Mouse (Mus musculus) liver, embryonic 15.5 days (tissue): ENCODE measurements around the gene Poll. TPM values are rescaled to one million over a fixed set of nuclear protein-coding genes. Genes with fewer than 3 reads are reported as not detected.

Experiments
- ATAC-seq: fragments of 200-750 bp; cut with Nextera tagmentation; 2 replicates; pipeline ENCODE4 v1.8.0; 2017; ENCODE audit warnings: moderate number of reproducible peaks, mild to moderate bottlenecking, moderate library complexity; ENCODE audit not compliant: insufficient read depth
- H3K27ac ChIP-seq: fragments of 300-500 bp; sonication (generic); replicated peaks from 2 replicates; pipeline ENCODE4 v1.5.1; 2015; ENCODE audit warnings: mild to moderate bottlenecking, inconsistent platforms
- H3K27me3 ChIP-seq: fragments of 300-500 bp; sonication (generic); 2 replicates; pipeline ENCODE4 v1.6.1; 2015; ENCODE audit warnings: mild to moderate bottlenecking, inconsistent platforms
- H3K36me3 ChIP-seq: fragments of 300-500 bp; sonication (generic); replicated peaks from 2 replicates; pipeline ENCODE4 v1.6.1; 2015; ENCODE audit warnings: moderate library complexity, mild to moderate bottlenecking, inconsistent platforms
- H3K4me1 ChIP-seq: fragments of 300-500 bp; sonication (generic); replicated peaks from 2 replicates; pipeline ENCODE4 v1.6.1; 2015; ENCODE audit warnings: inconsistent platforms
- H3K4me2 ChIP-seq: fragments of 300-500 bp; sonication (generic); 2 replicates; pipeline ENCODE4 v1.6.1; 2015; ENCODE audit warnings: moderate library complexity, mild to moderate bottlenecking, inconsistent platforms
- H3K4me3 ChIP-seq: fragments of 300-500 bp; sonication (generic); replicated peaks from 2 replicates; pipeline ENCODE4 v1.5.1; 2015; ENCODE audit warnings: mild to moderate bottlenecking, inconsistent platforms
- H3K9ac ChIP-seq: fragments of 300-500 bp; sonication (generic); 2 replicates; pipeline ENCODE4 v1.6.1; 2015; ENCODE audit warnings: moderate library complexity, mild to moderate bottlenecking, inconsistent platforms
- H3K9me3 ChIP-seq: fragments of 300-500 bp; sonication (generic); replicated peaks from 2 replicates; pipeline ENCODE4 v1.6.1; 2016; ENCODE audit warnings: inconsistent platforms
- WGBS: fragments of 180-500 bp; shearing (Covaris S2); methylation state at CpG from one replicate; pipeline ENCODE4 v1.1.7; 2015; ENCODE audit warnings: mixed read lengths; ENCODE audit not compliant: insufficient replicate concordance; 5-methylcytosine and 5-hydroxymethylcytosine counted together
- polyA plus RNA-seq: library from polyadenylated mRNA; unstranded; fragments of >200 nt; fragmentation: Nextera tagmentation; extraction: Ambion mirVana; gene quantifications from 2 replicates; pipeline ENCODE4 v1.2.1, GENCODE M21; 2015

Gene Poll
- polyA plus RNA-seq, 1 experiment from 2014 or later: 5.0 TPM

DNA sequence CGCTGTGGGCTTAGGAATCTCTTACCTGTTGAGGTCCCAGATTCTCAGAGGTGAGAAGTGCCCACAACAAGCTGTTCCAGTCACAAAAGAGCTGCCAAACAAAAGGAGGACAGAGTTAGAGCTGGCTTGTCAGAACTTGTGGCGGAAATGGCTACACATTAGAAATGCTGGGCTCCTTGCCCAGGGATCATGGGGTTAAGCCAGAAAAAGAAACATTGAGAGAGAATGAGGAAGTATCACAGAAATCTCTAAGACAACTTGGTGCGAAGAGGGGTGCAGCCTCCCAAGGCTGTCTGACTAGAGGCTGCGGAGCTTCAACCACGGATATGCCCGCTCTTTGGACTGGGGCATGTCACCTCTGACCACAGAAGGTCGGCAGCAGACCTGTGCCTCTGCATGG, 31.4 kb upstream of the Poll start:
- H3K27me3 ChIP-seq: no peaks in the 10 kb centered on the region
- H3K4me3 ChIP-seq: no peak overlapping the region
- H3K9me3 ChIP-seq: no peaks in the 10 kb centered on the region
- H3K4me2 ChIP-seq: no peak overlapping the region
- WGBS: 52% methylated on average over 7 of the region's 7 CpGs
- no peak overlapping the region for H3K9ac ChIP-seq
- peaks cover 10% of the 10 kb centered on the region; the same call in 1 of the 2 replicates for H3K4me1 ChIP-seq
- no peak overlapping the region for H3K27ac ChIP-seq
- ATAC-seq: no peak
- no peaks in the 10 kb centered on the region for H3K36me3 ChIP-seq

DNA sequence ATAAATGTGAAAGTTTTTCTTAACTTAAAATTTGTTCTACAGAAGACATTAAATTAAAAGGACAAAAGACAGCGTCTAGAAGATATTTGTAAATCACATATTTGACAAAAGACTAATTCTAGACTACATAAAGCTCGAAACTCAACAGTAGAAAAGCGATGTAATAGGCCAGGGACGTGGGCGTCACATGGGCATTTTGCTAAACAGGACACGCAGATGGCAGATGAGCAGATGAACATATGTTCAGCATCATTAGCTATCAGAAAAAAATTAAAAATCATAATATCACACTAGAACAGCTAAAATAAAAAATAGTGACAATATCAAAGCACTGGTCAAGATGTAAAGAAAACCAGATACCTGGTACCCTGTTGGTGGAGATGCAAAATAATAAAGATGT, 29.4 kb upstream of the Poll start:
- no peaks in the 10 kb centered on the region for H3K9me3 ChIP-seq
- 83% methylated on average over 6 of the region's 6 CpGs for WGBS
- no peak overlapping the region for H3K4me3 ChIP-seq
- no peak overlapping the region for H3K27ac ChIP-seq
- no peak overlapping the region for H3K4me2 ChIP-seq
- H3K9ac ChIP-seq: no peak overlapping the region
- no peaks in the 10 kb centered on the region for H3K36me3 ChIP-seq
- ATAC-seq: no peak
- no peaks in the 10 kb centered on the region for H3K27me3 ChIP-seq
- H3K4me1 ChIP-seq: peaks cover 10% of the 10 kb centered on the region; the same call in 1 of the 2 replicates

DNA sequence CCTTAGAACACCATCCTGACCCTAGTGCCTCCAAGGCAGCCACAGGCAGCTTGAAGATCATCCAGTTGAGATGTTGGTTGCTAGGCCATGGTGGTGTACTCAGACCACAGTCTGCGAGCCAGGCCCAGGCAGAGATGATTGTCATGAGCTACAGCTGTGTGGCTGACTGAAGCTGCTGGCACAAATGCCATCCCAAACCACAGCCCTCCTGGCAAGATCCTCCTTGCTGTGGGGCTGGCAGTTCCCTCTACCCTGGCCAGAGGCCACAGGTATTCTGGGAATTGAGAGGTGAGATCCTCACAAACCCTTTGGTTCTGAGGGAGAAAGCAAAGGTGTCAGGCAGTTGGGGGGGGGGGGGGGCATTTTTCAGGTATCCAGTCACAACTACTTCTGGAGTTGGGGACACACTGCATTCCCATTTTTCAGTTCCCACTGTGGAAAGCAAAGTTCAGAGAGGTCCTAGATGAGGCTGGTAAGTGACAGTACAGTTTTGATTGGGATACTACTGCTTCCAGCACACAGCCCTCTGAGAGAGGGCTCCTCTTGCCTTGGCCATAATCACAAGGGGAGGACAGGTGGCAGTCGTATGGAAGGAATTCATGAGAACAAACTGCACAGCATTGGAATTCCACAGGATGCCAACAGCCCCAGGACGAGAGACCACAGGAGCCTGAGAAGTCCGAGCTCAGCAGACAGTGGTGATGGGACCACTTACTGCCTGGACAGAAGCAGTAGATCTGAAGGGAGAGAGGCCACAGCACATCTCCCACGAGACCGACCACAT, 27.4 kb upstream of the Poll start:
- 68% methylated on average over 6 of the region's 6 CpGs for WGBS
- H3K36me3 ChIP-seq: no peaks in the 10 kb centered on the region
- peaks cover 7% of the 10 kb centered on the region; the same call in 1 of the 2 replicates for H3K4me1 ChIP-seq
- no peak overlapping the region for H3K9ac ChIP-seq
- no peak overlapping the region for H3K4me3 ChIP-seq
- no peak overlapping the region for H3K4me2 ChIP-seq
- H3K27ac ChIP-seq: no peak overlapping the region
- ATAC-seq: no peak
- H3K27me3 ChIP-seq: no peaks in the 10 kb centered on the region
- H3K9me3 ChIP-seq: no peaks in the 10 kb centered on the region

DNA sequence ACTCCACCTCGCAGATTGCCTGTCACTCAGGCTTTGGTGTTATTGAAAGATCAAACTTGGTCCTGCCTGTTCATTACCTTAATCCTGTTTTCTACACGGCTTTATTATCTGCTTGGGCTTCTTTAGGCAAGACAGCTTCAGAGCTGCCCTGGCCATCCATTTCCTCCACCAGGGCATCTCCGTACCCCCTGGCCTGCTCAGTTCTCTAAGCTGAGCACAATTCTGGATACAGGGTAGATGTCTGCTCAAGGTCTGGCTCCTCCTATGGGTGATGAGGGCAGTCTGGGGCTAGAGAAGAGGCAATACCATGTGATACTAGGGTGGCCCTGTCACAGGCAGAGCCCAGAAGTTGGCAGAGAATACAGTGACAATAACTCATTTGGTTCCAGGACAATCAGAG, 26.5 kb upstream of the Poll start:
- H3K9me3 ChIP-seq: no peaks in the 10 kb centered on the region
- no peak for ATAC-seq
- H3K36me3 ChIP-seq: 0 out of 2 replicates have a peak, but pooled peaks cover 3% of the 10 kb centered on the region
- no peak overlapping the region for H3K4me3 ChIP-seq
- 75% methylated on average over 3 of the region's 3 CpGs for WGBS
- H3K4me2 ChIP-seq: no peak overlapping the region
- H3K27ac ChIP-seq: no peak overlapping the region
- no peaks in the 10 kb centered on the region for H3K27me3 ChIP-seq
- 0 out of 2 replicates have a peak, but pooled peaks cover 4% of the 10 kb centered on the region for H3K4me1 ChIP-seq
- H3K9ac ChIP-seq: no peak overlapping the region

DNA sequence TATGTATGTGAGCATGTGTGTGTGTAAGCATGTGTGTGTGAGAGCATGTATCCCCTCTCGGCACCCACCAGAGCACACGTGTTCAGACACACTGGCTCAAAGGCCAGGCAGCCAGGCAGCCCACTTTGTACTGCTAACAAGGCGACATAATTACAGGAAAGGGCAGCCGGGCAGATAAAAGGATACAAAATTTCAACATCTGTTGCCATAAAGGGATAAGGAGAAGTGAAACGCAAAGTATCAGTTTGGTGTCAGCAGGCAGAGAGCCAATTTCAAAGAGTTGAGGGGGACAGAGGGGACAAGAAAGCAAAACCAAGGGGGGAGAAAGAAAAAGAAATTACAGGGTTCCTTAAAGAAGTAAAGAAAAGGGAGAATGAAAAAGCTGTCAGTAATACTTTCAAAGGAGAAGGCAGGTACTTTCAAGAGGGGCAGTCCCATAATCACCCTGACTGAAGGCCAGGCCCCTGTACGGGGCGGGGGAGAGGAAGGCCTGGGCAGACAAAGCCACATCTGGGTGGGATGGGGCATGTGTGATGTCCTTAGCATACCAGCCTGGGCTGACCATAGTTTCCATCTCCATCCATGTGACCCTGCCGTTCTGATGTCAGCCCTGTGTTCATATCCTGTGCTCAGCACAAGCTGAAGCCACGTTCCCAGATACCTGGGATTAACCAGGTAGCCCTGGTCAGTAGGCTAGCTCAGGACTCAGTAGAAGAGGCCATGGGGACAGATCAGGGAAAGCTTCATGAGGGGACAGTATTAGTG, 24.7 kb upstream of the Poll start:
- no peak overlapping the region for H3K9ac ChIP-seq
- no peaks in the 10 kb centered on the region for H3K27me3 ChIP-seq
- H3K9me3 ChIP-seq: no peaks in the 10 kb centered on the region
- 0 out of 2 replicates have a peak, but pooled peaks cover 3% of the 10 kb centered on the region for H3K36me3 ChIP-seq
- H3K4me1 ChIP-seq: 0 out of 2 replicates have a peak, but pooled peaks cover 3% of the 10 kb centered on the region
- ATAC-seq: no peak
- 57% methylated on average over 9 of the region's 9 CpGs for WGBS
- no peak overlapping the region for H3K4me2 ChIP-seq
- H3K27ac ChIP-seq: no peak overlapping the region
- no peak overlapping the region for H3K4me3 ChIP-seq

DNA sequence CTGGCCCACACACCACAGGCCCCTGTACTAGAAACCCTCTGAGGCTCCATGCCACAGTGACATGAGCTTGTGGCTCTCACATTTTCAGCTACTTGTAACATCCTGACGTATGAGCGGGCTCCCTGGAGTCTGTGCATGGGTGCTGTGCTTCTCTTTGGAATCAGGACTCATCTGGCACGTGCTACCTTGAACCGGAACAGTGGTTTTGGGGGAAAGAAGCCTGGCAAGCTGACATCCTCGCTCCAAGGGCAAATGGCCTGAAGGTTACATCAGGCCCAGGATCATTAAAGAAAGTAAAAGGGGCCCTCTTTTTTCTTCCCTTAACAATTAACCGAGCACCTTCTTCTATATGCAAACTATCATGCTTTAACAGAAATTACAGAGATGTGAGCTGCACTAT, 22.8 kb upstream of the Poll start:
- ATAC-seq: no peak
- Histone ChIP-seq H3K4me2 (no peak overlapping the region), H3K27me3 (no peaks in the 10 kb centered on the region), H3K27ac (no peak overlapping the region), H3K4me3 (no peak overlapping the region), H3K9me3 (no peaks in the 10 kb centered on the region), H3K4me1 (0 out of 2 replicates have a peak, but pooled peaks cover 3% of the 10 kb centered on the region), H3K9ac (no peak overlapping the region), H3K36me3 (peaks cover 16% of the 10 kb centered on the region)
- 81% methylated on average over 6 of the region's 6 CpGs for WGBS

DNA sequence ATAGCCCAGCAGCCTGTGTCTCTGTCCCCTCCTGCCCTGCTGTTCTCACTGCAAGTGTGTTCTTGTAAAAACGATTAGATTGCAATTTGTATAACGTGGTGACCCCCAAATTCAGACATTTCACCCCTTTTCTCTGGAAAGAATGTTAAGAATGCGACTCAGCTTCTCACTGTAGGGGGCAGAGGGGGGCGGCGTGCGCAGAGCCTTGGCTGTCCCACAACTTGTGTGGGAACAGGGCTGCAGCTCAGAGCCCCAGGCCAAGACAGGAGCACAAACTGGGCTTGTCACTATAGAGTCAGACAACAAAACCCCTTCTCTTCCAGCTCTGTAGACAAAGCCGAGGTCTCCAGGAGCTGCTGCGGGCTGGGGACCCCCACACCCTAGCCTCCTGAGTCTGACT, 21.8 kb upstream of the Poll start:
- H3K4me1 ChIP-seq: peaks cover 7% of the 10 kb centered on the region
- H3K4me3 ChIP-seq: no peak overlapping the region
- H3K4me2 ChIP-seq: no peak overlapping the region
- no peak for ATAC-seq
- no peak overlapping the region for H3K9ac ChIP-seq
- no peak overlapping the region for H3K27ac ChIP-seq
- no peaks in the 10 kb centered on the region for H3K27me3 ChIP-seq
- H3K36me3 ChIP-seq: peaks cover 25% of the 10 kb centered on the region
- 77% methylated on average over 8 of the region's 8 CpGs for WGBS
- H3K9me3 ChIP-seq: no peaks in the 10 kb centered on the region

DNA sequence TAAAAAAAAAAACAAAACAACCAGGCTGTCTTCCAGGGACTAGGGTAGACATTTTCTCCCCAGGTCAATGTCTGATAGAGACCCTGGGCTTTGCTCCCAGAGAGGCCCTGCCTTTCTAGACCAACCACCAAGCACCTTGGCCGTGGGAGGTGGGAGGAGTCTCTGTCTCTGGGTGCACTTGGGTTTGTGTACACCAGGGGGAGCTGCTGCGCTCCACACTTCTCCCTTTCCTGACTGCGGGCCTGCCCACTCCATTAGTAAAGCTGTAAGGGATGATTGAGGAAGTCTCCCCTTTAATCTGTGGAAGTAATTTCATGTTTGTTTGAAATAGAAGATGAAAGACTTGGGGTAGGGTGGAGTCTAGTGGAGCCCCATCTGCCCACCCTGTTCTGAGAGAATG, 20.9 kb upstream of the Poll start:
- Histone ChIP-seq H3K27ac (no peak overlapping the region), H3K9me3 (no peaks in the 10 kb centered on the region), H3K4me2 (no peak overlapping the region), H3K4me1 (peaks cover 13% of the 10 kb centered on the region), H3K9ac (no peak overlapping the region), H3K36me3 (peaks cover 25% of the 10 kb centered on the region), H3K4me3 (no peak overlapping the region), H3K27me3 (no peaks in the 10 kb centered on the region)
- WGBS: 28% methylated on average over 3 of the region's 3 CpGs
- ATAC-seq: no peak

DNA sequence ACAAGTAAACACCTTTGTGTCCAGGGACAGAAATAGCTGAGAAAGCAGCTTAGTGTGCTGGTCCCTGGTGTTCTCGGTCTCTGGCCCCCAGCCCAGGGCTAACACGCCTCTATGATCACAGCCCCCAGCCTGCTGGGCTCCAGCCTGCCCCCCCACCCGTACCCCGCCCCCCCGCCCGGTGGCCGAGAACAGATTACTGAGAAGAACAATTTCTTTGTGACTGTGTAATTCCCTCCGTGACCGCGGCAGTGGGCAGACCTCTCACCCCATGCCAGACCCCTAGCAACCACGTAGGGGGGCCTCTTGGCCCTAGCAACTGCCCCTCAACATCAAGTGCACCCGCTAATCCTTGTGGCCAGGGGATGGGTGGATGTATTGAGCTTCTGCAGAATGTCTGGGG, 19.9 kb upstream of the Poll start:
- no peaks in the 10 kb centered on the region; the same call in 1 of the 2 replicates for H3K27me3 ChIP-seq
- no peak overlapping the region for H3K9ac ChIP-seq
- no peak for ATAC-seq
- no peak overlapping the region for H3K27ac ChIP-seq
- H3K4me2 ChIP-seq: no peak overlapping the region
- no peak overlapping the region for H3K4me3 ChIP-seq
- 84% methylated on average over 12 of the region's 12 CpGs for WGBS
- peaks cover 23% of the 10 kb centered on the region for H3K4me1 ChIP-seq
- H3K9me3 ChIP-seq: no peaks in the 10 kb centered on the region
- H3K36me3 ChIP-seq: peaks cover 25% of the 10 kb centered on the region

DNA sequence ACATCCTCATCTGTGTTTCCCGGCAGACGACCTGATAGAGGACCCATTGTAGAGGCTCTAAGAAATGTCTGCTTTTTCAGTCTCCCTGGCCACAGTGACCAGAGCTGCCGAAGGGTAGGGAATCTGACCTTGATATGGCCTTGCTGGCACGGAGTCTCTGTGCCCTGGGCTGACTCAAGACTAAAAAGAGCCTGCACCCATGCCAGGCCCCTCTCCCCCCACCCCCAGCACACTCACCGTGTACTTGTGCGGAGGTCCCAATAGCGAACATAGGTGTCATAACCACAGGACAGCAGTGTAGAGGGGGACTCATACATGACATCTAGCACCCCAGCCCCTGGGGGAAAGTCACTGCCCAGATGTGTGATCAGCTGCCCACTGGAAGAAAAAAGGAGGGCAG, 19.1 kb upstream of the Poll start:
- Histone ChIP-seq H3K27me3 (no peaks in the 10 kb centered on the region; the same call in 1 of the 2 replicates), H3K4me3 (no peak overlapping the region), H3K9me3 (no peaks in the 10 kb centered on the region), H3K9ac (no peak overlapping the region), H3K27ac (no peak overlapping the region), H3K4me2 (no peak overlapping the region), H3K36me3 (peaks cover 25% of the 10 kb centered on the region), H3K4me1 (peaks cover 31% of the 10 kb centered on the region)
- ATAC-seq: no peak
- WGBS: 84% methylated on average over 7 of the region's 7 CpGs

DNA sequence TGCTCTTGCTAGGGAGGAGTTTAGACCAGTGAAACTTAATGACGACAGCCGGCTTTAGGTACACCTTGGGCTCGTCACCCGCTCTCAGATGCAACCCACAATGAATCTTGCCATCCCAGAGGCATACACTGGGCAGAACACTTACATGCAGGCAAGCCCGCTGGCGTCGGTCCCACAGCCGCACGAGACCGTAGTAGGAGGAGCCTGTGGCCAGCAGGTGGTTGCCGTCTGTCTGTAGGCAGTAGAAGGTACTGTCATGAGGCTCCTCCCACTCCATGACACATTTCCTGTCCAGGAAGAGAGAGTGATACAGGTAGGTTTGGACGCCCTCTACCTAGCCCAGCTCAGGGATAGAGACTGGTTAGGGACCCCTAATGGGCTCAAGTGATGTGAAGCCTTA, 18.6 kb upstream of the Poll start:
- Histone ChIP-seq H3K9me3 (no peaks in the 10 kb centered on the region), H3K27ac (no peak overlapping the region), H3K4me2 (no peak overlapping the region), H3K4me1 (peaks cover 35% of the 10 kb centered on the region), H3K36me3 (peaks cover 25% of the 10 kb centered on the region), H3K9ac (no peak overlapping the region), H3K4me3 (no peak overlapping the region), H3K27me3 (no peaks in the 10 kb centered on the region; the same call in 1 of the 2 replicates)
- WGBS: 82% methylated on average over 12 of the region's 12 CpGs
- ATAC-seq: no peak
